Mouse (Mus musculus): Measurements from ENCODE around the gene Hoxc5. TPM values are rescaled to one million over a fixed set of nuclear protein-coding genes. Genes with fewer than 3 reads are reported as not detected.

The Hoxc5 gene
- polyA plus RNA-seq, 1 experiment from 2014 or later: 5.1 TPM

GRCm38 (mm10) chr15:102988078-102988477 is 20.8 kb downstream of the Hoxc5 start:
- H3K4me2 ChIP-seq (replicated peaks; ENCODE audit: low read depth, low read length): no peak overlapping the region
- no peak for ATAC-seq (ENCODE audit: low FRiP score, low TSS enrichment)
- H3K9ac ChIP-seq (ENCODE audit: low read depth, low read length): no peak overlapping the region
- no peaks in the 10 kb centered on the region for H3K9me3 ChIP-seq (ENCODE audit: control insufficient read depth, low read length)
- 40% methylated on average over 5 of the region's 5 CpGs for whole genome bisulfite sequencing
- no peak overlapping the region for H3K27ac ChIP-seq (ENCODE audit: low read depth, low read length)
- H3K4me3 ChIP-seq (ENCODE audit: low read length): no peak overlapping the region
- peaks cover 40% of the 10 kb centered on the region for H3K27me3 ChIP-seq (ENCODE audit: control insufficient read depth, insufficient read depth, low read length)
- no peaks in the 10 kb centered on the region; the same call in 1 of the 2 replicates for H3K36me3 ChIP-seq (ENCODE audit: control insufficient read depth, insufficient read depth, low read length)
- H3K4me1 ChIP-seq (ENCODE audit: control insufficient read depth, insufficient read depth, low read length): peaks cover 72% of the 10 kb centered on the region

GRCm38 (mm10) chr15:102990461-102991397 is 23.5 kb downstream of the Hoxc5 start, which contains the start of gene Hoxc8:
Hoxc8 (plus strand) TSS chr15:102990607.
- Histone ChIP-seq H3K9ac (ENCODE audit: low read depth, low read length) (peak within 1 kb of the TSS; percentile 88), H3K9me3 (ENCODE audit: control insufficient read depth, low read length) (no peaks in the 10 kb centered on the region), H3K4me1 (ENCODE audit: control insufficient read depth, insufficient read depth, low read length) (peaks cover 64% of the 10 kb centered on the region), H3K4me3 (ENCODE audit: low read length) (peak within 1 kb of the TSS; percentile 64), H3K27me3 (ENCODE audit: control insufficient read depth, insufficient read depth, low read length) (peaks cover 37% of the 10 kb centered on the region), H3K4me2 (replicated peaks; ENCODE audit: low read depth, low read length) (peak within 1 kb of the TSS; percentile 73), H3K36me3 (ENCODE audit: control insufficient read depth, insufficient read depth, low read length) (no peaks in the 10 kb centered on the region), H3K27ac (ENCODE audit: low read depth, low read length) (peak within 1 kb of the TSS; percentile 91)
- WGBS: under 1% methylated on average over 58 of the region's 69 CpGs
- ATAC-seq (ENCODE audit: low FRiP score, low TSS enrichment): 0 out of 2 replicates have a peak, but pooled peaks have one; percentile 18

- H3K36me3 ChIP-seq (ENCODE audit: control insufficient read depth, insufficient read depth, low read length): no peaks in the 10 kb centered on the region
- peak overlapping the region; percentile 91 for H3K27ac ChIP-seq (ENCODE audit: low read depth, low read length)
- peak overlapping the region; percentile 64 for H3K4me3 ChIP-seq (ENCODE audit: low read length)
- peak overlapping the region; percentile 73 for H3K4me2 ChIP-seq (replicated peaks; ENCODE audit: low read depth, low read length)
- peaks cover 60% of the 10 kb centered on the region for H3K4me1 ChIP-seq (ENCODE audit: control insufficient read depth, insufficient read depth, low read length)
- peak overlapping the region; percentile 88 for H3K9ac ChIP-seq (ENCODE audit: low read depth, low read length)
- H3K9me3 ChIP-seq (ENCODE audit: control insufficient read depth, low read length): no peaks in the 10 kb centered on the region
- 6% methylated on average over 7 of the region's 7 CpGs for WGBS
- peaks cover 28% of the 10 kb centered on the region for H3K27me3 ChIP-seq (ENCODE audit: control insufficient read depth, insufficient read depth, low read length)
- no peak for ATAC-seq (ENCODE audit: low FRiP score, low TSS enrichment)
Measured at GRCm38 (mm10) chr15:102991782-102992181, 24.5 kb downstream of the Hoxc5 start.

- peak overlapping the region; percentile 73 for H3K4me2 ChIP-seq (replicated peaks; ENCODE audit: low read depth, low read length)
- peaks cover 60% of the 10 kb centered on the region for H3K4me1 ChIP-seq (ENCODE audit: control insufficient read depth, insufficient read depth, low read length)
- 2% methylated on average over 11 of the region's 11 CpGs for WGBS
- ATAC-seq (ENCODE audit: low FRiP score, low TSS enrichment): no peak
- peaks cover 24% of the 10 kb centered on the region for H3K27me3 ChIP-seq (ENCODE audit: control insufficient read depth, insufficient read depth, low read length)
- H3K27ac ChIP-seq (ENCODE audit: low read depth, low read length): peak overlapping the region; percentile 91
- H3K9ac ChIP-seq (ENCODE audit: low read depth, low read length): peak overlapping the region; percentile 88
- H3K9me3 ChIP-seq (ENCODE audit: control insufficient read depth, low read length): no peaks in the 10 kb centered on the region
- peak overlapping the region; percentile 64 for H3K4me3 ChIP-seq (ENCODE audit: low read length)
- no peaks in the 10 kb centered on the region for H3K36me3 ChIP-seq (ENCODE audit: control insufficient read depth, insufficient read depth, low read length)
Measured at GRCm38 (mm10) chr15:102992206-102992605, 25.0 kb downstream of the Hoxc5 start.

GRCm38 (mm10) chr15:102992863-102993262 is 25.6 kb downstream of the Hoxc5 start:
- WGBS: 2% methylated on average over 3 of the region's 3 CpGs
- Histone ChIP-seq H3K9ac (ENCODE audit: low read depth, low read length) (peak overlapping the region; percentile 88; the same call in 1 of the 2 replicates), H3K27me3 (ENCODE audit: control insufficient read depth, insufficient read depth, low read length) (peaks cover 22% of the 10 kb centered on the region), H3K36me3 (ENCODE audit: control insufficient read depth, insufficient read depth, low read length) (no peaks in the 10 kb centered on the region), H3K9me3 (ENCODE audit: control insufficient read depth, low read length) (no peaks in the 10 kb centered on the region), H3K4me1 (ENCODE audit: control insufficient read depth, insufficient read depth, low read length) (peaks cover 56% of the 10 kb centered on the region), H3K4me3 (ENCODE audit: low read length) (peak overlapping the region; percentile 64; the same call in 1 of the 2 replicates), H3K4me2 (replicated peaks; ENCODE audit: low read depth, low read length) (peak overlapping the region; percentile 73), H3K27ac (ENCODE audit: low read depth, low read length) (peak overlapping the region; percentile 91)
- peak; percentile 50 for ATAC-seq (ENCODE audit: low FRiP score, low TSS enrichment)

GRCm38 (mm10) chr15:102996548-102996947 is 29.3 kb downstream of the Hoxc5 start:
- peaks cover 18% of the 10 kb centered on the region for H3K27me3 ChIP-seq (ENCODE audit: control insufficient read depth, insufficient read depth, low read length)
- 7% methylated on average over 9 of the region's 9 CpGs for WGBS
- no peak for ATAC-seq (ENCODE audit: low FRiP score, low TSS enrichment)
- peak overlapping the region; percentile 47 for H3K4me2 ChIP-seq (replicated peaks; ENCODE audit: low read depth, low read length)
- peak overlapping the region; percentile 58 for H3K9ac ChIP-seq (ENCODE audit: low read depth, low read length)
- H3K36me3 ChIP-seq (ENCODE audit: control insufficient read depth, insufficient read depth, low read length): no peaks in the 10 kb centered on the region
- H3K27ac ChIP-seq (ENCODE audit: low read depth, low read length): peak overlapping the region; percentile 49; the same call in 1 of the 2 replicates
- H3K4me3 ChIP-seq (ENCODE audit: low read length): peak overlapping the region; percentile 10; the same call in 1 of the 2 replicates
- H3K4me1 ChIP-seq (ENCODE audit: control insufficient read depth, insufficient read depth, low read length): peaks cover 44% of the 10 kb centered on the region; the same call in 1 of the 2 replicates
- no peaks in the 10 kb centered on the region for H3K9me3 ChIP-seq (ENCODE audit: control insufficient read depth, low read length)

- 3% methylated on average over 3 of the region's 3 CpGs for WGBS
Measured at GRCm38 (mm10) chr15:102997431-102997830, 30.2 kb downstream of the Hoxc5 start.

GRCm38 (mm10) chr15:102997939-102998355 is 30.7 kb downstream of the Hoxc5 start, which contains the start of gene Hoxc6:
Hoxc6 (plus strand) TSS chr15:102998257.
- Histone ChIP-seq H3K4me3 (ENCODE audit: low read length) (peak within 1 kb of the TSS; percentile 62), H3K4me2 (replicated peaks; ENCODE audit: low read depth, low read length) (peak within 1 kb of the TSS; percentile 85), H3K36me3 (ENCODE audit: control insufficient read depth, insufficient read depth, low read length) (no peaks in the 10 kb centered on the region), H3K9me3 (ENCODE audit: control insufficient read depth, low read length) (no peaks in the 10 kb centered on the region), H3K9ac (ENCODE audit: low read depth, low read length) (peak within 1 kb of the TSS; percentile 89), H3K27ac (ENCODE audit: low read depth, low read length) (peak within 1 kb of the TSS; percentile 95), H3K27me3 (ENCODE audit: control insufficient read depth, insufficient read depth, low read length) (peaks cover 12% of the 10 kb centered on the region), H3K4me1 (ENCODE audit: control insufficient read depth, insufficient read depth, low read length) (peaks cover 49% of the 10 kb centered on the region)
- peak; percentile 65 for ATAC-seq (ENCODE audit: low FRiP score, low TSS enrichment)
- WGBS: under 1% methylated on average over 19 of the region's 19 CpGs

More at GRCm38 (mm10) chr15:102997431-102997830, 30.2 kb downstream of the Hoxc5 start:
- peaks cover 12% of the 10 kb centered on the region for H3K27me3 ChIP-seq (ENCODE audit: control insufficient read depth, insufficient read depth, low read length)
- peaks cover 44% of the 10 kb centered on the region; the same call in 1 of the 2 replicates for H3K4me1 ChIP-seq (ENCODE audit: control insufficient read depth, insufficient read depth, low read length)
- no peaks in the 10 kb centered on the region for H3K9me3 ChIP-seq (ENCODE audit: control insufficient read depth, low read length)
- peak overlapping the region; percentile 62 for H3K4me3 ChIP-seq (ENCODE audit: low read length)
- no peaks in the 10 kb centered on the region for H3K36me3 ChIP-seq (ENCODE audit: control insufficient read depth, insufficient read depth, low read length)
- H3K9ac ChIP-seq (ENCODE audit: low read depth, low read length): peak overlapping the region; percentile 89; the same call in 1 of the 2 replicates
- peak overlapping the region; percentile 95 for H3K27ac ChIP-seq (ENCODE audit: low read depth, low read length)
- no peak for ATAC-seq (ENCODE audit: low FRiP score, low TSS enrichment)
- H3K4me2 ChIP-seq (replicated peaks; ENCODE audit: low read depth, low read length): peak overlapping the region; percentile 85
